Mouse (Mus musculus) neutrophil, adult 5-6 weeks (primary cell): ENCODE data around the gene Eva1c. TPM values are rescaled to one million over a fixed set of nuclear protein-coding genes. Genes with fewer than 3 reads are reported as not detected.

Source experiments
- ATAC-seq: fragments of 151-379, 151-347 bp; 2 replicates; pipeline ENCODE4 v1.8.0; 2017; ENCODE audit warnings: mild to moderate bottlenecking, moderate TSS enrichment; ENCODE audit not compliant: insufficient number of reproducible peaks, poor library complexity, low FRiP score, severe bottlenecking; ENCODE audit errors: extremely low read depth
- total RNA-seq: library from RNA; stranded (forward); fragments of 200-1000 nt; gene quantifications from 2 replicates; pipeline ENCODE4 v1.2.3, GENCODE M21; 2017

Gene Eva1c
- total RNA-seq, 1 experiment from 2014 or later = not detected

GRCm38 (mm10) chr16:90950354-90950963 is 123.9 kb downstream of the Eva1c start:
- ATAC-seq = no peak

- ATAC-seq = no peak
Observed at GRCm38 (mm10) chr16:90953147-90953546, 126.6 kb downstream of the Eva1c start.

GRCm38 (mm10) chr16:90953770-90954169 is 127.3 kb downstream of the Eva1c start:
- ATAC-seq = no peak

Other genes with a start within 250 kb of the Eva1c start
- gene Mis18a, start 99.3 kb upstream of the Eva1c start, total RNA-seq = 16.8 and 19.2 TPM in 2 replicates
- not detected in 2 replicates for gene Mrap, start 88.5 kb upstream of the Eva1c start, total RNA-seq
- 11.6 and 11.9 TPM in 2 replicates for gene Urb1, start 16.3 kb upstream of the Eva1c start, total RNA-seq
- gene Cfap298, start 108.4 kb downstream of the Eva1c start, total RNA-seq = 22.8 and 42.6 TPM in 2 replicates
- 85.6 and 87.6 TPM in 2 replicates for gene Synj1, start 184.6 kb downstream of the Eva1c start, total RNA-seq
- 134 and 148 TPM in 2 replicates for gene Paxbp1, start 217.8 kb downstream of the Eva1c start, total RNA-seq